Mouse (Mus musculus) olfactory bulb, adult 2 months (tissue): ENCODE measurements around the gene Trap1a.

ENCODE experiments used
- CTCF ChIP-seq: fragments of 200-500 bp; IDR thresholded peaks from 2 replicates; pipeline ENCODE4 v1.5.1; 2012; ENCODE audit warnings: low read depth, mild to moderate bottlenecking, low read length, moderate library complexity; ENCODE audit not compliant: insufficient read depth
- POLR2A ChIP-seq: fragments of 200-500 bp; IDR thresholded peaks from 2 replicates; pipeline ENCODE4 v1.6.1; 2012; ENCODE audit warnings: mild to moderate bottlenecking, low read depth, low read length, moderate library complexity; ENCODE audit not compliant: insufficient read depth

- TF ChIP-seq CTCF (no peak), POLR2A (no peak)
Measured at GRCm38 (mm10) chrX:139358361-139358760, 24.9 kb downstream of the Trap1a start.
